Mouse (Mus musculus) gastrocnemius, adult 8-10 months (tissue): ENCODE measurements around the gene Vgf. TPM values are rescaled to one million over a fixed set of nuclear protein-coding genes. Genes with fewer than 3 reads are reported as not detected.
A peak's percentile ranks its signal among the peaks of the same experiment; 100 is the strongest.

Source experiments
- DNase-seq, 2 experiments: peaks; one replicate each; pipeline ENCODE4 v3.0.0; 2022; ENCODE audit warnings: low spot score in 2 of 2
- microRNA-seq: library from miRNA; unstranded; fragments of <30 nt; microRNA quantifications from one replicate; pipeline ENCODE4 v1.2.0, GENCODE M21; 2022
- total RNA-seq, 4 experiments: library from RNA; stranded (reverse); gene quantifications; 2 replicates each; pipeline ENCODE4 v1.2.4; 2022

Vgf gene
- total RNA-seq, 4 experiments from 2014 or later: not detected

DNA sequence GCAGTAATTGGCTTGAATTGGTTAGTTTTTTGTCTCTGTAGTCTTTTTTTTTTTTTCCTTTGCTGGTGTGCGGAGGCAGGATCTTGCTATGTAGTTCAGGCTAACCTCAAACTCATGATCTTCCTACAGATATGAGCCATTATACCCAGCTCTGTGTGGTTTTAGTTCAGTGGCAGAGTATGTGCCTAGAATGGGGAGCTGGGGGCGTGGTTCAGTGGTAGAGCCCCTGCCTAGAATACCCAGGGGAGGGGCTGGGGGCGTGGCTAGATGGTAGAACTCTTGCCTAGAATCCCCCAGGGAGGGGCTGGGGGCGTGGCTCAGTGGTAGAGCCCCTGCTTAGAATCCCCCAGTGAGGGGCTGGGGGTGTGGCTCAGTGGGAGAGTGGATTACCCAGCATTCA is 42.5 kb downstream of the Vgf start:
- DNase-seq: no peak

DNA sequence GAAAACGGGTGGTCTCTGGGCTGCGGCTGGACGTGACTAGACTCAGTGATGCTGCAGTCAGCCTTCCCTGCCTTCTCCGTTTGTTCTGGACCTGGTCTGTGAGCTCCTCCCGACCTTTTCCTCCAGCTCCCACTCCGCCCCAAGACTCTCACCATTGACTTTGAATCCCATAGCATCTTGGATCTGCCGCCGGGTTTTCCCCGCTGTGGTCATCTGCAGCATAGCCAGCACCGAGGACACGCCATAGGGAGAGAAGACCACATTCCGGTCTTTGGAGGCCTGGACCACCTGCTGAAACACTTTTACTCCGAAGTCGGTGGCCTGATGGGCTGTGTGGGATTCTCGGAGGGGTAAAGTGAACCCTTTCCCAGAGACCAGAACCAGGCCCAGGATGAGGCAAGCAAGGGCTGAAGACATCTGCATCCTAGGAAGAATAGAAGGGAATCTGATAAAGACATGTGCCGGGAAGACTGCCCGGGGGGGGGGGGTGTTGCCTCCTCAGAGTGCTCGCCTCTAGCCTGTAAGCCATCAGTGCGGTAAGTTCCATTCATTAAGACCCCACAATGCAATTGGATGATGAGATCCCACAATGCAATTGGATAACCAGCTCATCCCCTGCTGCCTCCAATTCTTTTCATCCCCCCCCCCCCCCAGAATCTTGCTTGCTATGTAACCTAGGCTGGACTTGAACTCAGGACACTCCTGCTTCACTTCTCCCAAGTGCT is 44.9 kb downstream of the Vgf start:
- no peak for DNase-seq

DNA sequence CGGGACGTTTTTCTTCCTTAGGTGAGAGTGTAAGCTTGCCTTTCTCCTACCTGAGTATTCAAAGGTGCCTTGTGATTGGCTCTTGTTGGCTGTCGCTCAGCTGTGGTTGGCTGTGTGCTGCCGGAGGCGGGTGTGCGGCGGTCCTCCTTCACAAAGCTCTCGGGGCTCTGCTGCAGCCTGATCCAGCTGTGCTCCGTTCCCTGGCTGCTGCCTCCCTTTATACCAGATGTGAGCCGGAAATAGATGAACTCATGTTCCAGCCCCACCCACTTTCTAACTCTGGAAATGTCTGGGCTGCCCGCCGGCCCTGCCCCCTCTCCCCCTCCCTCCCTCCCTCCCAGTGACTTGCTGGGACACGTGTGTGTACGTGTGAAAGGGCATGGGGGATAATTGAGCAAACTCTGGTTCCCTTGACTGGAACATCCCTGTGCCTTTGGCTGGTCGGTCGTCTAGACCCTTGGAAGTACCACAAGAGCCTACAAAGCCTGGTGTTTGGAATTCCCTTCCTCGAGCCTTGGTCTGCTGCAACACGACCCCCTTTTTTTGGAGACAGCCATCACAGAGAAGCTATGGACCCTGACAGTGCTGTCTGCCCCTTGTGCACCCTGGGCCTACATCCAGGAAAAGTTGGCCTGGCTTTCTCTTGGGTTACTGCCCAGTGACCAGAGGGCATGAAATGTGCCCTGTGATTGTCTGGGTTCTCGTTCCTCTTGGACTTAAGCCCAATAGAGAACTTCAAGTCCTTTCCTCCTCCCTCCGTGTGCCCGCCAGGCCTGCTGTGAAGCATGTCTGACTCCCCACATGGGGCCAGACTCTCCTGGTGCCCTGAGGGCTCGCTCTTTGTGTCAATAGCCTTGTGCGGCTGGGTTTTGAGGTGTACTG is 46.1 kb downstream of the Vgf start, which contains the start of gene Serpine1:
Gene Serpine1 (minus strand): TSS at position 190 of the 882 bp plus-strand sequence.
- peak; percentile 78 to 87 for DNase-seq

DNA sequence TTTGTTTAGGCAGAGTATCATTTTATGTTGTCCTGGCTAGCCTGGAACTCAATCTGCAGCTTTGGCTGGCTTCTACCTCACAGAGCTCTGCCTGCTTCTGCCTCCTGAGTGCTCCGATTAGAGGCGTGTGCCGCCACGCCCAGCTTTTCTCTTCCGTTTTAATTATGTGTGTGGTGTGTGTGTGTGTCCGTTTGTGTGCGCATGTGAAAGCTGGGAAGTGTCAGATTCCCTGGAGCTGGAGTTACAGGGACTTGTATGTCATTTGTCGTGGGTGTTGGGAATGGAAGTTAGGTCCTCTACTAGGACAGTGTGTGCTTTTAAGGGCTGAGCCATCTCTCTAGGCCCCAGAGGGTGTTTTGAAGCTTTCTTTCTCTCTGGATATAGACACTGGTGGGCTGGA is 46.9 kb downstream of the Vgf start:
- peak in 1 of 2 experiments; percentile 5 for DNase-seq

DNA sequence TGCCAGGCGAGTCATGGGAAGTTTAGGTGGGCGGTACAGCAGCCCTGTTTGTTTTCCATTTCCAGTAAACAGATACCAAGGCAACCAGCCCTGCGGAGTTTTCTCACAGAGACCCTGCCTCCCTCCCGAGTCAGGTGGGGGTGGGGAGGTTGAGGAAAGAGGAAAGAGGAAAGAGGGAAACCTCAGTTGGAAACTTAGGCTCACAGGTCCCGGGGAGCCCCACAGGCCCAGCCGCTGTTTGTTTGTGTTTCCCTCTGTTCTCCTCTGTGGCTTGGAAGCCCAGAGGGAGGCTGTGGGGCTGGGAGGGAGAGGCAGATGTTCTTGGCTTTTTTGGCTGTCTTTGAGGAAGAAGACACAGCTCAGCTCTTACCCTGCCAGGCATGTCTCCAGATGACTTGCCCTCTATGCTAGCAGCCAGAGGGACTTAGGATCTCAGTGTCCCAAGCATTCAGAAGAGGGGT is 48.0 kb downstream of the Vgf start:
- DNase-seq: peak; percentile 44 to 52

DNA sequence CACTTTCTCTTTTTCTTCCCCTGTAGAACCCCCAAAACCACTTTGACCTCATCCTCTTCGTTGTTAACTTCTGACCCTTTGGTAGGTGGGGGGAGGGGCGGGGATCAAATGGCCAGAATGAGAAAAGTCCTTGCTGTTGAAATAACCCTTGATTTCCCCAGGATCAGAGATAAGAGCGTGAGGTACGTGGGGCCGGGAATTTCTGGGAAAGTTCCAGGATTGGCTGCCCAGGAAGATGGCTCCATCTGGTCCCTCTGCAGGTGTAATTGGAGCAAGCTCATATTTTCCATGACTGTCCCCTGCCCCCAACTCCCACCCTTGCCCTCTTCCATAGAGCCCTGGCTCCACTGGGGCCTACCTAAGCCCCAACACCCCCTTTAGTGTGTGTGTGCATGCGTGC is 49.5 kb downstream of the Vgf start:
- no peak for DNase-seq

DNA sequence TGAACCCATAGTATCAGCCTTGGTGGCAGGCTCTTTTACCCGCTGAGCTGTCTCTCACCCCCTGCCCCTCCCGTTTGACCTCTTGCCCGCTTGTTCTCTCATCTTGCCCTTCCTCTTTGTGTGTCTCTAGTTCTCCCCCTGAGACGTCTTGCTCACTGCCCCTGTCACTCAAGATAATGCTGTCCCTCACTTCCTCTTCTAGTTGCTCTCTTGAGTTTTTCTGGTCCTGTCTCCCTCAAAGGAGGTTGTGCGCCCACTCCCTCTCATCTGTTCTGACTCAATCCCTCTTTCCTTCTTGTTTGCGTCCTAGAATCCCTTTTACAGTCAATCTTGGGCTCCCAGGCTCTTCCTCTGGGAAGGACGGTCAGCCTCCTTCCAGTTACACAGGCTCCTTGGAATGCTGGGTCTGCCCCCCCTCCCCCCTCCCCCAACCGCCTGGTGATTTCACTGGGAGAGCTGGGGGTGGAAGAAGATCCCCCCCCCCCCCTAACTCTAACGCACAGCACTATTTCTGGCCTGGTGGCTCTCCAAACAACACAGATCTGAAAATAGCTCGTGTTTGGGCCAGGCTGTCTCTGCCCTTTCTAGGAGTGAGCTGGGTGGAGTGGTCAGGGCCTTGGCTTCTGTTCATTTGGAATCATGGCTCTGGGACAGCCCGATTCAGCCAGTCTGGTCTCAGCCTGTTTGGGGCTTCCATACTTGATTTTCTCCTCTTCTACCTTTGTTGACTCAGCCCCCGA is 50.2 kb downstream of the Vgf start:
- DNase-seq: peak; percentile 63 to 75

DNA sequence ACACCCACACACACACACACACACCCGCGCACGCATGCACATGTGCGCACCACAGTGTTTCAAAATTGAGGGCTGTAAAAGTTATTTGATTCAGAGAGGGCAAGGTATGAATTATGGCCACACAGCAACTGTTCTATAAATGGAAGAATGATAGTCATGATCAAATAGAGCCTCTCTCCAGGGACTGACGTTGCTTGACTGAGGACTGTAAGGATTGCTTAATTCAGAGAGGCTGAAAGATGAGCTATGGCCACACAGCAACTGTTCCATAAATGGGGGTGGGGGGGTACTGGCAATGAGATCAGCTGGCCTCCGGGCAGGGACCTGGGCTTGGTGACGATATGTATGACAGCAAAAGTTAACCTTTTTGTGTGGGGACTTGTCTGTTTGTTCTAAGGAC is 51.0 kb downstream of the Vgf start:
- no peak for DNase-seq

DNA sequence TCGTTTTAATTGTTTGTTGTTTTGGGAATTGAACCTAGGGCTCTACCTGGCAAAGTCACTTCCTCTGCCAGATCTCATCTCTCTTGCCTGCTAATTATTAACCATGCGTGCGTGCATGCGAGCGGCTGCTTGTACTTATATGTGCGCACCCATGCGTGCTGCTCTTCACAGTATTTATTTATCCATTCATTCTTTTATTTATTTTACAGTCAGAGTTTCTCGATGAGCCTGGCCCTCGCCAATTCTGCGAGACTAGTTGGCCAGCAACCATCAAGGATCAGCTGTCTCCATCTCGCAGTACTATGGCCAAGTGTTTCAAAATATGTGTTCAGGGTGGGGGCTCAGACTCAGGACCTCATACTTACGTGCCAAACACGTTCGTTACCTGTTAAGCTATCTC is 51.8 kb downstream of the Vgf start:
- no peak for DNase-seq

DNA sequence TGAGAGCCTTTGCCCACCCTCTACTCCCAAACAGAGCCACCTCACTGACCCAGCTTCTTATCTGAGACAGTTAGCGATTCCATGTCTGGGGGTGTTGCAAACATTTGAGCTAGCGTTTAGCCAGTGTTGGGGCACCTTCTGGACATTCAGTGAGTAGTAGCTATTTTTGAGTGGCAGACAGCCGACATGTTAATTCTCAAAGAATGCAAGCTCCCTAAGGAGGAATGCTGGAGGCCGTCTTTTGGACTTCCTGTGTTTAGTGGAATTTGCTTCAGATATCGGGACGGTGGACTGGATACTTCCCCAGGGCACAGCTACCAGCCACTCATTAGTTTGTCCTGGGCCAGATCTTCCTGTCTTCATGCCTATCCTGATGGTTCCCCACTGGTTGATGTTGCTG is 52.4 kb downstream of the Vgf start:
- DNase-seq: no peak

DNA sequence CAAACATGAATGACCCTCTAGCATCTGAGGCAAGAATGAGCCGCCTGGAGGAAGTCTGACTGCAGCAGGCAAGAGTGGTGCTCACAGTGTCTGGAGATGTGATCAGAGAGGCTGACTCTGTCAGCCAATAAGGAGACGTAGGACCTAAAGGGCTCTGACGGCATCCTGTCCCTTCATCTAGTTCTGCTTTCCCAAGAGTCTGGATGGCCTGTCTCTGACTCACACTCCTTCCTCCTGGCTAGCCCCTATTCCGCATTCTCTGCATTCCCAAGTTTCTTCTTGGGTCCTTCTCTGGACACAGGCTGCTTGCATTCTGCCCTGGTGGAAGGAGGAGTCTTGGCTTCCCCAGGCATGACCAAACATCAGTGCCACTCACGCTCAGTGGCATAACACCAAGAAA is 53.7 kb downstream of the Vgf start:
- no peak for DNase-seq

Small RNA genes lying within 50 kb of the gene (microRNA-seq; reads per million reads assigned to microRNA genes)
- 4.2 reads per million for gene Mir702

Other genes with a start within 250 kb of the Vgf start
- 1 to 10 TPM in 1 of 4 experiments, under 1 TPM in 3; 0.19 to 1.0 (median 0.28) TPM for gene Col26a1, start 143.2 kb upstream of the Vgf start, total RNA-seq
- 1 to 10 TPM; 4.7 to 6.6 (median 5.5) TPM for gene Ift22, start 118.2 kb upstream of the Vgf start, total RNA-seq
- gene Fis1, start 73.1 kb upstream of the Vgf start, total RNA-seq: 100 to 1,000 TPM; 185 to 202 (median 194) TPM
- gene Cldn15, start 59.8 kb upstream of the Vgf start, total RNA-seq: 1 to 10 TPM in 3 of 4 experiments, under 1 TPM in 1; 0.99 to 2.0 (median 1.2) TPM
- 10 to 100 TPM; 15.9 to 18.1 (median 17.0) TPM for gene Plod3, start 39.4 kb upstream of the Vgf start, total RNA-seq
- gene Znhit1, start 38.4 kb upstream of the Vgf start, total RNA-seq: 10 to 100 TPM; 62.4 to 85.5 (median 72.4) TPM
- gene Ap1s1, start 19.7 kb downstream of the Vgf start, total RNA-seq: 10 to 100 TPM; 15.4 to 22.0 (median 17.8) TPM
- gene Serpine1, start 45.9 kb downstream of the Vgf start, total RNA-seq: 1 to 10 TPM; 1.8 to 7.5 (median 6.2) TPM
- gene Trim56, start 89.8 kb downstream of the Vgf start, total RNA-seq: 1 to 10 TPM; 6.5 to 9.0 (median 7.8) TPM
- not detected for gene Muc3, start 122.9 kb downstream of the Vgf start, total RNA-seq
- under 1 TPM in 1 of 4 experiments, not detected in 3; 0.22 TPM for gene Muc3a, start 186.0 kb downstream of the Vgf start, total RNA-seq